Mouse (Mus musculus) small intestine, adult 2 months (tissue): ENCODE measurements around the gene Ppp2r5d. TPM values are rescaled to one million over a fixed set of nuclear protein-coding genes. Genes with fewer than 3 reads are reported as not detected.

ENCODE experiments used
- H3K27ac ChIP-seq: fragments of 200-500 bp; 2 replicates; pipeline ENCODE4 v1.5.1; 2012; ENCODE audit warnings: low read depth, low read length, control low read depth, inconsistent platforms; ENCODE audit not compliant: insufficient read depth
- H3K27me3 ChIP-seq: fragments of 200-500 bp; 2 replicates; pipeline ENCODE4 v1.6.1; 2012; ENCODE audit warnings: mild to moderate bottlenecking, moderate library complexity, low read length, inconsistent platforms; ENCODE audit not compliant: control insufficient read depth, insufficient read depth
- H3K36me3 ChIP-seq: fragments of 200-500 bp; 2 replicates; pipeline ENCODE4 v1.6.1; 2012; ENCODE audit warnings: mild to moderate bottlenecking, low read length, control low read depth, inconsistent platforms; ENCODE audit not compliant: control insufficient read depth, insufficient read depth
- H3K4me1 ChIP-seq: fragments of 200-500 bp; 2 replicates; pipeline ENCODE4 v1.6.1; 2012; ENCODE audit warnings: low read length, inconsistent platforms, mixed read lengths; ENCODE audit not compliant: control insufficient read depth, insufficient read depth, insufficient read length
- H3K4me3 ChIP-seq: fragments of 200-500 bp; 2 replicates; pipeline ENCODE4 v1.5.1; 2012; ENCODE audit warnings: low read depth, mild to moderate bottlenecking, control low read depth, inconsistent platforms, low read length, moderate library complexity
- CTCF ChIP-seq: fragments of 200-500 bp; IDR thresholded peaks from 2 replicates; pipeline ENCODE4 v1.5.1; 2012; ENCODE audit warnings: low read depth, mild to moderate bottlenecking, control low read depth, inconsistent platforms, low read length, moderate library complexity, mixed read lengths; ENCODE audit not compliant: insufficient replicate concordance, insufficient read length; ENCODE audit errors: extremely low read depth
- POLR2A ChIP-seq: fragments of 200-500 bp; IDR thresholded peaks from 2 replicates; pipeline ENCODE4 v1.6.1; 2012; ENCODE audit warnings: low read depth, mild to moderate bottlenecking, control low read depth, inconsistent platforms, low read length, moderate library complexity
- WGBS: fragments of 180-500 bp; shearing (Covaris S2); methylation state at CpG from one replicate; pipeline ENCODE4 v1.1.7; 2018; 5-methylcytosine and 5-hydroxymethylcytosine counted together
- polyA plus RNA-seq: library from polyadenylated mRNA; depleted of rRNA; stranded (reverse); fragments of >200 nt; gene quantifications from 2 replicates; pipeline ENCODE4 v1.2.3, GENCODE M21; 2012

The Ppp2r5d gene
- polyA plus RNA-seq, 1 experiment, result 150 TPM

- Histone ChIP-seq H3K36me3 (peaks cover 24% of the 10 kb centered on the region), H3K4me3 (no peak overlapping the region), H3K27ac (no peak overlapping the region), H3K4me1 (peaks cover 3% of the 10 kb centered on the region; the same call in 1 of the 2 replicates), H3K27me3 (no peaks in the 10 kb centered on the region)
- 91% methylated on average over 11 of the region's 11 CpGs for WGBS
- no peak for TF ChIP-seq POLR2A
- TF ChIP-seq CTCF, result no peak
These were observed 10.0 kb upstream of the Ppp2r5d start for GRCm38 (mm10) chr17:46714756-46715481.

- Histone ChIP-seq H3K36me3 (peaks cover 22% of the 10 kb centered on the region), H3K27me3 (no peaks in the 10 kb centered on the region), H3K4me3 (no peak overlapping the region), H3K27ac (no peak overlapping the region), H3K4me1 (peaks cover 3% of the 10 kb centered on the region; the same call in 1 of the 2 replicates)
- 88% methylated on average over 9 of the region's 9 CpGs for WGBS
- TF ChIP-seq CTCF (no peak), POLR2A (no peak)
These were observed 8.9 kb upstream of the Ppp2r5d start for GRCm38 (mm10) chr17:46713849-46714248.

DNA sequence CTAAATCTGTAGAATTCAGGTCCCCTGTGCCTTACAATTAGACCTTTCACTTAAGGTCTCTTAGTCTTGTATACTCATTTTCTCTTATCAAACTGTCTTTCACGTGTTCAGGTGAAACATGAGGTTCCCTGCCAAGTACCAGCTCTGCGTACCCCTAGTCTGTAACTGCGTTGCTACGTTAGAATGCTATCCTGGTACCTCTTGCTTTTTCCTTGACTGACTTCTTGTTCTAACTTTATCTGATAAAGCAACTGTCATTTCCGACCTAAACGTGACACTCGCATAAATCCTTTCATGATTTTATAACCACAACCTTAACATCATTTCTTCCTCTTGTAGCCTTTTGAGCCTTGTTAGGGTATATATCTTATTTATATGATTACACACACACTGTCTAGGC is 7.5 kb upstream of the Ppp2r5d start:
- WGBS, result 18% methylated on average over 7 of the region's 7 CpGs
- no peak overlapping the region for H3K27ac ChIP-seq
- TF ChIP-seq CTCF (no peak), POLR2A (no peak)

DNA sequence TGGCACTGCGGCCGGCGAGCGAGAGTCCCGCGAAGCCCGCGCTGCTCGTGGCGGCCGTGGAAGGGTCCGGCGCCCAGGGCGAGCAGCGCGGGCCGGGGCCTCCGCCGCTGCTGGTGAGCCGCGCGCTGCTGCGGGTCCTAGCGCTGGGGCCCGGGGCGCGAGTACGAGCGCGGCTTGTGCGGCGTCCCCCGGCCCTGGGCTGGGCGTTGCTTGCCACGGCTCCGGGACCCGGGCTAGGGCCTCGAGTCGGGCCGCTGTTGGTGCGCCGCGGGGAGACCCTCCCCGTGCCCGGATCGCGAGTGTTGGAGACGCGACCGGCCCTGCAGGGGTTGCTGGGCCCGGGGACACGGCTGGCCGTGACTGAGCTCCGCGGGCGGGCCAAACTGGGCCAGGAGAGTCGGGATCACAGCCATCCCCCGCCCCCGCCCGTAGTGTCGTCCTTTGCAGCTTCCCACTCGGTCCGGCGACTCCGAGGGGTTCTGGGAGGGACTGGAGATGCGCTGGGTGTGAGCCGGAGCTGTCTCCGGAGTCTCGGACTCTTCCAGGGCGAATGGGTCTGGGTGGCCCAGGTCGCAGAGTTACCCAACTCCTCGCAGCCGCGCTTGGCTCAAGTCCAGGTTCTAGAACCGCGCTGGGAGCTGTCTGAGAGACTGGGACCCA is 6.8 kb upstream of the Ppp2r5d start:
- peak overlapping the region; percentile 92 for H3K4me3 ChIP-seq
- WGBS, result under 1% methylated on average over 76 of the region's 76 CpGs
- no peak for TF ChIP-seq CTCF
- no peak for TF ChIP-seq POLR2A

More for the DNA sequence above, 7.5 kb upstream of the Ppp2r5d start:
- Histone ChIP-seq H3K36me3 (peaks cover 21% of the 10 kb centered on the region), H3K4me3 (peak overlapping the region; percentile 92), H3K4me1 (peaks cover 3% of the 10 kb centered on the region; the same call in 1 of the 2 replicates), H3K27me3 (no peaks in the 10 kb centered on the region)

DNA sequence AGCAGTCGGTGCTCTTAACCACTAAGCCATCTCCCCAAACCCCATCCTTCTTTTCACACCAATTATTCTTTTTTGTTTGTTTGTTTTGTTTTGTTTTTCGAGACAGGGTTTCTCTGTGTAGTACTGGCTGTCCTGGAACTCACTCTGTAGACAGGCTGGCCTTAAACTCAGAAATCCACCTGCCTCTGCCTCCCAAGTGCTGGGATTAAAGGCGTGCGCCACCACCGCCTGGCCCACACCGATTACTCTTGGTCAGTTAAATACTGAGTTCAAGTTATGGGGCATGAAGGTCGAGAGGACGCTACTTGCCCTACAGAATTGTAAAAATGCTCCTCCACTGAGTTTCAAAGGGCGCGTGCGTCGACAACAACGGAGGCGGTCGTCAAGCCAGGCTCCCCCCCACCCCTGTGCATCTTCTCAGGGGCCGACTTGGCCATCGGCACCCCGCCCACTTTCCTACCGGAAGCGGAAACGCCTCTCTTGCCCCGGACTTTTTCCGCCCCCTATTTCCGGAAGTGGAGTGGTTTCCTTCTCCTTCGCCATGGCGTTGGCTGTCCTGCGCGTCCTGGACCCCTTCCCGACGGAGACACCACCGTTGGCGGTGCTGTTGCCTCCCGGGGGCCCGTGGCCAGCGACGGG is 6.2 kb upstream of the Ppp2r5d start, which contains the start of gene Pex6:
TSS of gene Pex6 (plus strand) at position 505 of the 639 bp plus-strand sequence.
- Histone ChIP-seq H3K4me3 (peak within 1 kb of the TSS; percentile 92), H3K4me1 (peaks cover 3% of the 10 kb centered on the region; the same call in 1 of the 2 replicates), H3K36me3 (peaks cover 17% of the 10 kb centered on the region), H3K27ac (peak within 1 kb of the TSS; percentile 38), H3K27me3 (no peaks in the 10 kb centered on the region)
- WGBS, result 5% methylated on average over 36 of the region's 36 CpGs
- TF ChIP-seq POLR2A (peak; percentile 55; the same call in 1 of the 2 replicates), CTCF (no peak)

More for the DNA sequence above, 6.8 kb upstream of the Ppp2r5d start:
- Histone ChIP-seq H3K27ac (peak overlapping the region; percentile 14), H3K27me3 (no peaks in the 10 kb centered on the region), H3K36me3 (peaks cover 21% of the 10 kb centered on the region), H3K4me1 (peaks cover 3% of the 10 kb centered on the region; the same call in 1 of the 2 replicates)

DNA sequence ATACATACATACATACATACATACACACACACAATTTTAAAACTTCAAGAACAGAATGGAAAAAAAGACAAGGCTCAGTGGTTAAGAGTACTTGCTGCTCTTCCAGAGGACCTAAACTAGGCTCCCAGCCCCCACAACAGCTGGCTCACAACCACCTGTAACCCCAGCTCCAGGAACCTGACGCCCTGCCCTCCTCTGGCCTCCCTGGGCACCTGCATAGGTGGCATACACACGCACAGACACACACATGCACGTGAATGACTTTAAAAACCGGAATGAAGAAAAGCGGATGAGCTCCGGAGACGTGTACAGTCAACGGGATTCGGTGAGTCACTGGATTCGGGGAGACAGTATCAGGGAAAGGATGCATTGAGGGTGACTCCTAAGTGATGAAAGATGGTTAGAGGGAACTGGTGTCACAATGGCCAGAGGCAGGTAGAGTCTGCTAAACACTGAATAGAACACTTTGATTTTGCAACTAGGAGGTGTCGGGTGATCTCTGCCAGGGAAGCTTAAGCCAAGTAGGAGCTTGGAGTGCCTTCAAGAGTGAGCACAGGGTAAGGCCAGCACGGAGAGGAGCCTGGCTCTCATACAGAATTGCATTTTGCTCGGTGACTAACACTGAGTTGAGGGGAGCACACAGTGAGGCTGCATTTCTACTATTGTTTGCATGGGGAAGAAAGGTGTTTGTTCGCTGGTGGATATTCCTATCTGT is 1.6 kb upstream of the Ppp2r5d start:
- WGBS, result 93% methylated on average over 14 of the region's 14 CpGs
- no peak overlapping the region for H3K4me3 ChIP-seq
- H3K27ac ChIP-seq, result no peak overlapping the region
- peaks cover 10% of the 10 kb centered on the region for H3K4me1 ChIP-seq
- no peak for TF ChIP-seq POLR2A
- H3K27me3 ChIP-seq, result no peaks in the 10 kb centered on the region
- H3K36me3 ChIP-seq, result no peaks in the 10 kb centered on the region
